ENCODE assay signal across 12 mouse cellular contexts in the genomic region with DNA sequence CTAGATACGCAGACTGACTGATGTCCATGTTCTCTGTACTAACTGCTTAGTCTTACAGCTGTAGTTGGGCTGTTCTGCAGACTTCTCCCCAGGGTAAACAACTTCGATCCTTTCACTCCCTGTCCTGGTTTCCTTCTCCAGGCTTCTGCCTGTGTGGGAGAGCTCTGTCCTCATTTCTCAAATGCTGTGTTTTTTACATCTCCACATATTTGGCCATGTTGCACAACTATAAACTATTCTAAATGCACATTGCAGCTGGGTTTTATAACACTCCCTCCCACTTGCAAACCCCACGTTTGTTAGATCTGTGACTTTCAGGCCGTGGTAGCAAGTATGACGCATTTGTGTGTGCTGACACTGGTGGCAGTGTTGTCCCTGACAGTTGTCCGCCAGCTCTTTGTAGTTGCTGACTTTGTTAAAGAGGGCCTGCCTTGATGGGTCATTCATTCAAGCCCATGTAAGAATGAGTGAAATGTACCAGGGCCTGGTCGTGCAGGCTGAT. TPM values are rescaled to one million over a fixed set of nuclear protein-coding genes. Genes with fewer than 3 reads are reported as not detected.
DNase-seq lines count a peak whose midpoint lies in the region; ATAC-seq and TF ChIP-seq lines count a peak whose summit lies in the region.
"Had no signal": no experiment of that assay in that cellular context is flagged by ENCODE, and none has a peak within 500 bp of the region (broad histone marks: within the 10 kb centered on the region; RNA-seq: fewer than 3 reads in every experiment).

No protein-coding gene starts in this region.

- H3K36me3 ChIP-seq in heart, embryonic 13.5 days = peaks cover 7% of the 10 kb centered on the region; the same call in 1 of the 2 replicates
- no peaks in the 10 kb centered on the region for H3K36me3 ChIP-seq in lung, embryonic 15.5 days
- H3K36me3 ChIP-seq in intestine, postnatal 0 days (ENCODE audit: control insufficient read depth, insufficient read depth) = no peaks in the 10 kb centered on the region
- H3K36me3 ChIP-seq in stomach, embryonic 14.5 days (ENCODE audit: control insufficient read depth, insufficient read depth, low read length) = no peaks in the 10 kb centered on the region; the same call in 1 of the 2 replicates

- peaks cover 42% of the 10 kb centered on the region for H3K4me1 ChIP-seq in heart, embryonic 13.5 days
- H3K4me1 ChIP-seq in lung, embryonic 15.5 days = peaks cover 35% of the 10 kb centered on the region
- H3K4me1 ChIP-seq in lung, adult 2 months (ENCODE audit: control insufficient read depth, insufficient read depth, low read length) = no peaks in the 10 kb centered on the region
- H3K4me1 ChIP-seq in intestine, postnatal 0 days (replicated peaks; ENCODE audit: control insufficient read depth, insufficient read depth, low read length) = no peaks in the 10 kb centered on the region
- H3K4me1 ChIP-seq in stomach, embryonic 14.5 days (ENCODE audit: control insufficient read depth, insufficient read depth, low read length) = peaks cover 37% of the 10 kb centered on the region
- H3K4me1 ChIP-seq: embryonic facial prominence, embryonic 12.5 days; forebrain, embryonic 15.5 days; hindbrain, embryonic 10.5 days had no signal

- DNase-seq in heart, postnatal 14 days = no peak
- no peak for DNase-seq in lung, adult 2 months
- no peak for DNase-seq in embryo, embryonic 10 days (ENCODE audit: low spot score)
- DNase-seq in gastrocnemius, postnatal 36 days = no peak
- DNase-seq: cerebellum, adult 8-10 months had no signal

- no peaks in the 10 kb centered on the region for H3K9me3 ChIP-seq in heart, embryonic 13.5 days
- H3K9me3 ChIP-seq in lung, embryonic 15.5 days = no peaks in the 10 kb centered on the region
- no peaks in the 10 kb centered on the region for H3K9me3 ChIP-seq in intestine, postnatal 0 days (ENCODE audit: control insufficient read depth)
- no peaks in the 10 kb centered on the region for H3K9me3 ChIP-seq in stomach, embryonic 14.5 days (ENCODE audit: control insufficient read depth, low read depth, low read length)
- H3K9me3 ChIP-seq: embryonic facial prominence, embryonic 12.5 days; forebrain, embryonic 15.5 days; hindbrain, embryonic 10.5 days had no signal

- ATAC-seq in heart, embryonic 13.5 days (ENCODE audit: extremely low read depth, insufficient number of reproducible peaks, low FRiP score, low TSS enrichment) = no peak
- ATAC-seq in lung, embryonic 15.5 days (ENCODE audit: borderline replicate concordance, extremely low read depth, low FRiP score, low TSS enrichment) = peak; percentile 64
- peak; percentile 25; the same call in 1 of the 2 replicates for ATAC-seq in intestine, postnatal 0 days
- peak; percentile 43; the same call in 1 of the 2 replicates for ATAC-seq in stomach, embryonic 14.5 days (ENCODE audit: insufficient number of reproducible peaks, insufficient read depth, low FRiP score, low read depth)
- ATAC-seq: forebrain, embryonic 15.5 days had no signal

- H3K4me3 ChIP-seq in heart, embryonic 13.5 days = no peak overlapping the region
- H3K4me3 ChIP-seq in lung, embryonic 15.5 days = no peak overlapping the region
- H3K4me3 ChIP-seq in lung, adult 2 months (replicated peaks; ENCODE audit: extremely low read depth, low read depth, low read length) = no peak overlapping the region
- no peak overlapping the region for H3K4me3 ChIP-seq in intestine, postnatal 0 days (ENCODE audit: low read depth, low read length)
- no peak overlapping the region for H3K4me3 ChIP-seq in stomach, embryonic 14.5 days (ENCODE audit: low read depth, low read length)
- H3K4me3 ChIP-seq: embryonic facial prominence, embryonic 12.5 days; forebrain, embryonic 15.5 days; hindbrain, embryonic 10.5 days had no signal

- H3K9ac ChIP-seq in heart, embryonic 13.5 days = no peak overlapping the region
- no peak overlapping the region for H3K9ac ChIP-seq in lung, embryonic 15.5 days
- no peak overlapping the region for H3K9ac ChIP-seq in intestine, postnatal 0 days (ENCODE audit: low read depth, low read length)
- no peak overlapping the region for H3K9ac ChIP-seq in stomach, embryonic 14.5 days (replicated peaks; ENCODE audit: low read depth, low read length)
- H3K9ac ChIP-seq: embryonic facial prominence, embryonic 12.5 days; forebrain, embryonic 15.5 days had no signal

- no peak overlapping the region for H3K4me2 ChIP-seq in heart, embryonic 13.5 days
- H3K4me2 ChIP-seq in lung, embryonic 15.5 days = no peak overlapping the region
- no peak overlapping the region for H3K4me2 ChIP-seq in intestine, postnatal 0 days (replicated peaks; ENCODE audit: low read depth)
- no peak overlapping the region for H3K4me2 ChIP-seq in stomach, embryonic 14.5 days (replicated peaks; ENCODE audit: low read depth, low read length)
- H3K4me2 ChIP-seq: embryonic facial prominence, embryonic 12.5 days; forebrain, embryonic 15.5 days had no signal

- WGBS in heart, embryonic 13.5 days = 47% methylated on average over 7 of the region's 7 CpGs
- 37% methylated on average over 7 of the region's 7 CpGs for WGBS in lung, embryonic 15.5 days
- 58% methylated on average over 7 of the region's 7 CpGs for WGBS in lung, adult 2 months
- 45% methylated on average over 7 of the region's 7 CpGs for WGBS in intestine, postnatal 0 days
- WGBS in stomach, embryonic 14.5 days = 49% methylated on average over 7 of the region's 7 CpGs

- intact Hi-C loops in heart, postnatal 14 days (cut with DNase I) = no loop called here
- intact Hi-C loops in gastrocnemius, postnatal 36 days (cut with DNase I) = no loop called here

- no peak for TF ChIP-seq CTCF in lung, adult 2 months (IDR thresholded peaks at IDR 0.05; ENCODE audit: insufficient read depth, low read length)
- TF ChIP-seq CTCF in intestine, postnatal 0 days (IDR thresholded peaks at IDR 0.05; ENCODE audit: low read depth) = 0 out of 2 replicates have a peak, but pooled peaks have one; percentile 14

- H3K27ac ChIP-seq in heart, embryonic 13.5 days (replicated peaks) = peak overlapping the region; percentile 55; the same call in 1 of the 2 replicates
- H3K27ac ChIP-seq in lung, embryonic 15.5 days = peak overlapping the region; percentile 69
- H3K27ac ChIP-seq in intestine, postnatal 0 days (ENCODE audit: low read depth, low read length) = peak overlapping the region; percentile 50
- H3K27ac ChIP-seq in stomach, embryonic 14.5 days (ENCODE audit: low read length) = peak overlapping the region; percentile 78
- H3K27ac ChIP-seq: embryonic facial prominence, embryonic 12.5 days; forebrain, embryonic 15.5 days; hindbrain, embryonic 10.5 days had no signal

- H3K27me3 ChIP-seq in heart, embryonic 13.5 days (replicated peaks) = no peaks in the 10 kb centered on the region
- no peaks in the 10 kb centered on the region for H3K27me3 ChIP-seq in lung, embryonic 15.5 days
- no peaks in the 10 kb centered on the region for H3K27me3 ChIP-seq in intestine, postnatal 0 days (replicated peaks; ENCODE audit: control insufficient read depth, insufficient read depth, low read length)
- H3K27me3 ChIP-seq in stomach, embryonic 14.5 days (ENCODE audit: control insufficient read depth, insufficient read depth, low read length) = no peaks in the 10 kb centered on the region
- H3K27me3 ChIP-seq: embryonic facial prominence, embryonic 12.5 days; forebrain, embryonic 15.5 days had no signal

- no peak for TF ChIP-seq POLR2A in lung, adult 2 months (IDR thresholded peaks at IDR 0.05; ENCODE audit: borderline replicate concordance, extremely low read depth, low read depth, low read length)

RNA-seq across cellular contexts. Expression of gene Ift122, which starts 10.1 kb away (rescaled TPM):
- polyA plus RNA-seq in heart, embryonic 13.5 days (2015; fragmentation: Nextera tagmentation; extraction: Ambion mirVana) = 21.2 and 21.4 TPM in 2 replicates
- 10 to 100 TPM; 13.2 to 18.6 TPM for total RNA-seq in heart, postnatal 14 days (2021)
- 21.9 and 24.6 TPM in 2 replicates for polyA plus RNA-seq in lung, embryonic 15.5 days (2015; fragmentation: Nextera tagmentation; extraction: Ambion mirVana)
- polyA plus RNA-seq in lung, adult 2 months (2012; rRNA removed) = 12.6 and 13.4 TPM in 2 replicates
- polyA plus RNA-seq in intestine, postnatal 0 days (2015; fragmentation: Nextera tagmentation; extraction: Ambion mirVana) = 3.0 and 3.1 TPM in 2 replicates
- polyA plus RNA-seq in stomach, embryonic 14.5 days (2014; fragmentation: Nextera tagmentation; extraction: Ambion mirVana) = 22.2 and 23.9 TPM in 2 replicates
- 1 to 10 TPM; 4.0 to 8.8 TPM for total RNA-seq in gastrocnemius, postnatal 36 days (2021)

RNA-seq across cellular contexts. Expression of gene Mbd4, which starts 10.2 kb away (rescaled TPM):
- 8.7 and 10.4 TPM in 2 replicates for polyA plus RNA-seq in heart, embryonic 13.5 days (2015; fragmentation: Nextera tagmentation; extraction: Ambion mirVana)
- 1 to 10 TPM; 1.7 to 2.1 TPM for total RNA-seq in heart, postnatal 14 days (2021)
- polyA plus RNA-seq in lung, embryonic 15.5 days (2015; fragmentation: Nextera tagmentation; extraction: Ambion mirVana) = 21.0 and 22.6 TPM in 2 replicates
- polyA plus RNA-seq in lung, adult 2 months (2012; rRNA removed) = 1.3 and 2.5 TPM in 2 replicates
- polyA plus RNA-seq in intestine, postnatal 0 days (2015; fragmentation: Nextera tagmentation; extraction: Ambion mirVana) = 3.4 and 3.5 TPM in 2 replicates
- polyA plus RNA-seq in stomach, embryonic 14.5 days (2014; fragmentation: Nextera tagmentation; extraction: Ambion mirVana) = 16.4 and 20.6 TPM in 2 replicates
- total RNA-seq in gastrocnemius, postnatal 36 days (2021) = under 1 TPM; 0.89 to 0.91 TPM

RNA-seq across cellular contexts. Expression of gene Efcab12, which starts 25.2 kb away (rescaled TPM):
- polyA plus RNA-seq in heart, embryonic 13.5 days (2015; fragmentation: Nextera tagmentation; extraction: Ambion mirVana) = 0.46 and 0.53 TPM in 2 replicates
- under 1 TPM; 0.56 to 0.76 TPM for total RNA-seq in heart, postnatal 14 days (2021)
- polyA plus RNA-seq in lung, embryonic 15.5 days (2015; fragmentation: Nextera tagmentation; extraction: Ambion mirVana) = 1.1 and 1.2 TPM in 2 replicates
- polyA plus RNA-seq in lung, adult 2 months (2012; rRNA removed) = 1.7 and 2.0 TPM in 2 replicates
- 0.05 and 0.18 TPM in 2 replicates for polyA plus RNA-seq in intestine, postnatal 0 days (2015; fragmentation: Nextera tagmentation; extraction: Ambion mirVana)
- 0.87 and 0.91 TPM in 2 replicates for polyA plus RNA-seq in stomach, embryonic 14.5 days (2014; fragmentation: Nextera tagmentation; extraction: Ambion mirVana)
- total RNA-seq in gastrocnemius, postnatal 36 days (2021) = under 1 TPM; 0.10 to 0.25 TPM

RNA-seq across cellular contexts. Expression of gene Rpl32, which starts 54.8 kb away (rescaled TPM):
- polyA plus RNA-seq in heart, embryonic 13.5 days (2015; fragmentation: Nextera tagmentation; extraction: Ambion mirVana) = 1,371 and 1,440 TPM in 2 replicates
- 100 to 1,000 TPM; 618 to 675 TPM for total RNA-seq in heart, postnatal 14 days (2021)
- 2,081 and 2,182 TPM in 2 replicates for polyA plus RNA-seq in lung, embryonic 15.5 days (2015; fragmentation: Nextera tagmentation; extraction: Ambion mirVana)
- 276 and 321 TPM in 2 replicates for polyA plus RNA-seq in lung, adult 2 months (2012; rRNA removed)
- polyA plus RNA-seq in intestine, postnatal 0 days (2015; fragmentation: Nextera tagmentation; extraction: Ambion mirVana) = 1,370 and 1,375 TPM in 2 replicates
- polyA plus RNA-seq in stomach, embryonic 14.5 days (2014; fragmentation: Nextera tagmentation; extraction: Ambion mirVana) = 2,694 and 2,736 TPM in 2 replicates
- total RNA-seq in gastrocnemius, postnatal 36 days (2021) = 100 to 1,000 TPM; 492 to 563 TPM
